11 mouse cellular contexts compared by ENCODE assay signal in the genomic region with DNA sequence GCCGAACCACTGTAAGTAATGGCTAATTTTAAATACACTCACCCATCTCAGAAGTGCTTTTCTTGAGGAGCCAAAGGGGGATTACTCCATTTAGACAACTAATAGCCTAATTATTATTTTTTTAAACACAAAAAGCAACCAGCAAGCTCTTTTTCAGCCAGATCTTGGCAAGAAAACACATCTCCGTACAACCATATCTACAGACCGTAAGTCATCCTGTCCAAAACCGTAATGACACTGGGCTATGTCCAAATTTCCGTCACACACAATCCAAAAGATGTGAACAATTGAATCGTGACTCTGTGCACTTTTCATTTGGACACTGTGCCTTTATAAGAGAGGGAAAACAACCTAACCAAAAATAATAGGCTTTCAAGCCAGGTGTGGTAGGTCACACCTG. TPM values are rescaled to one million over a fixed set of nuclear protein-coding genes. Genes with fewer than 3 reads are reported as not detected.
A peak's percentile ranks its signal among the peaks of the same experiment; 100 is the strongest.
DNase-seq lines count a peak whose midpoint lies in the region; ATAC-seq and TF ChIP-seq lines count a peak whose summit lies in the region.
"Had no signal": no experiment of that assay in that cellular context is flagged by ENCODE, and none has a peak within 500 bp of the region (broad histone marks: within the 10 kb centered on the region; RNA-seq: fewer than 3 reads in every experiment).

No protein-coding gene starts in this region.

- peaks cover 86% of the 10 kb centered on the region for H3K4me1 ChIP-seq in erythroblast, embryonic 14.5 days (ENCODE audit: control insufficient read depth)
- H3K4me1 ChIP-seq in bone marrow, adult 2 months (ENCODE audit: control insufficient read depth, insufficient read depth, low read length) = peaks cover 19% of the 10 kb centered on the region

- no peaks in the 10 kb centered on the region for H3K27me3 ChIP-seq in erythroblast, embryonic 14.5 days (ENCODE audit: control insufficient read depth)
- H3K27me3 ChIP-seq: lung, embryonic 15.5 days had no signal

- no peaks in the 10 kb centered on the region for H3K9me3 ChIP-seq in erythroblast, embryonic 14.5 days (ENCODE audit: control insufficient read depth, low read length)
- H3K9me3 ChIP-seq: lung, embryonic 15.5 days had no signal

- no peak for ATAC-seq in erythroblast, adult 5-6 weeks (replicated peaks; ENCODE audit: low FRiP score, poor library complexity, severe bottlenecking)

- 67% methylated on average over 6 of the region's 6 CpGs for WGBS in bone marrow, adult 2 months

- no peak for TF ChIP-seq POLR2A in bone marrow, adult 2 months (IDR thresholded peaks at IDR 0.05; ENCODE audit: borderline replicate concordance, control insufficient read depth, low read depth, low read length)

- H3K36me3 ChIP-seq in erythroblast, embryonic 14.5 days (ENCODE audit: control insufficient read depth) = peaks cover 29% of the 10 kb centered on the region
- H3K36me3 ChIP-seq: lung, embryonic 15.5 days had no signal

- peak overlapping the region; percentile 60; the same call in 1 of the 2 replicates for H3K27ac ChIP-seq in bone marrow, adult 2 months (ENCODE audit: control insufficient read depth, insufficient read depth, low read depth, low read length, poor library complexity)
- H3K27ac ChIP-seq: lung, embryonic 15.5 days had no signal

- H3K4me3 ChIP-seq in erythroblast, embryonic 14.5 days (replicated peaks) = peak overlapping the region; percentile 24
- no peak overlapping the region for H3K4me3 ChIP-seq in bone marrow, adult 2 months (replicated peaks; ENCODE audit: control insufficient read depth, low read depth, low read length)
- H3K4me3 ChIP-seq: lung, embryonic 15.5 days had no signal

- TF ChIP-seq CTCF in bone marrow, adult 2 months (IDR thresholded peaks at IDR 0.05; ENCODE audit: control insufficient read depth, insufficient read depth, low read length) = no peak

- DNase-seq in kidney, postnatal 14 days = peak; percentile 61
- no peak for DNase-seq in kidney, adult 8-10 months
- peak; percentile 49 for DNase-seq in lung, postnatal 10 days
- DNase-seq in layer of hippocampus, postnatal 25 days (ENCODE audit: extremely low spot score in 1 of 2, low spot score in 1 of 2) = no peak
- no peak for DNase-seq in spleen, postnatal 4 days (ENCODE audit: low spot score in 2 of 2)
- DNase-seq: cerebellum, adult 9-10 months; midbrain, embryonic 14.5 days had no signal

RNA-seq across cellular contexts. Expression of a gene that starts 20.4 kb away (rescaled TPM):
- polyA plus RNA-seq in erythroblast, embryonic 14.5 days (2012) = 0.29 and 0.37 TPM in 2 replicates
- 14.4 and 15.7 TPM in 2 replicates for total RNA-seq in erythroblast, adult 5-6 weeks (2015; ENCODE audit: low replicate concordance)
- 9.8 and 20.1 TPM in 2 replicates for total RNA-seq in erythroblast, adult 5-6 weeks (2017; ENCODE audit: low replicate concordance)
- polyA plus RNA-seq in bone marrow, adult 2 months (2011; ENCODE audit: insufficient read depth, insufficient read length, low replicate concordance, missing spikeins) = 11.1 and 14.0 TPM in 2 replicates
- total RNA-seq in layer of hippocampus, postnatal 25 days (2021) = 10 to 100 TPM; 53.6 to 58.3 TPM

RNA-seq across cellular contexts. Expression of a gene that starts 29.2 kb away (rescaled TPM):
- 2.8 and 4.4 TPM in 2 replicates for polyA plus RNA-seq in erythroblast, embryonic 14.5 days (2012)
- 27.6 and 40.2 TPM in 2 replicates for total RNA-seq in erythroblast, adult 5-6 weeks (2015; ENCODE audit: low replicate concordance)
- 41.4 and 53.5 TPM in 2 replicates for total RNA-seq in erythroblast, adult 5-6 weeks (2017; ENCODE audit: low replicate concordance)
- 34.4 and 61.0 TPM in 2 replicates for polyA plus RNA-seq in bone marrow, adult 2 months (2011; ENCODE audit: insufficient read depth, insufficient read length, low replicate concordance, missing spikeins)
- total RNA-seq in layer of hippocampus, postnatal 25 days (2021) = 10 to 100 TPM; 65.9 to 72.2 TPM

Comparison
In these comparisons a context has a peak if more than half of its experiments do, and no peak if none do; other contexts are left out.
1. DNase-seq: peak in kidney, postnatal 14 days (single experiment) and lung, postnatal 10 days (single experiment); none in kidney, adult 8-10 months (0 of 2), layer of hippocampus, postnatal 25 days (0 of 2) and spleen, postnatal 4 days (0 of 2).